Mouse (Mus musculus) ES-Bruce4 (cell line): Measurements from ENCODE around the gene Vwce.

ENCODE experiments used
- CTCF ChIP-seq: IDR thresholded peaks from one replicate; pipeline ENCODE4 v1.8.1; 2011; ENCODE audit warnings: low read depth, low read length
- POLR2A ChIP-seq: IDR thresholded peaks from one replicate; pipeline ENCODE4 v1.8.1; 2011; ENCODE audit warnings: low read length; ENCODE audit not compliant: insufficient read depth

DNA sequence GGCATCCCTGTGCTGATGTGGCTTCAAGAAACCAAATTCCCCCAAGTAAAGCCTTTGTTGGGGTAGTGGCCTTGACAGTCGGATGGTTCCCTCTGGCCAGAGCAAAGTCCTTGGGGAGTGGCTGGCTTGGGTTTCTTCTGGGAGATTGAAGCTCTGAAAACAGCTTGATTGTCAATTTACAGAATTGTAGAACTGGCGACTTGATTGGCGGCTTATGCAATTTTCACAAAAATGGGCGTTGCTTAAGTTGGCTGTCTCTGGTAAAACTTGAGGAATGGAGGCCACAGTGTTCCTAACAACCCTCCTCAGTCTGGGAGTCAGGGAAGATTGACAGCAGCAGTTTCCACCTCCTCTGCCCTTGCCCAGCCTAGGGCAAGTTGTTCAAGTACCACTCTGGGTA is 58.3 kb downstream of the Vwce start:
- no peak for TF ChIP-seq CTCF
- TF ChIP-seq POLR2A, result no peak
